Mouse (Mus musculus) midbrain, embryonic 11.5 days (tissue): ENCODE data around the gene Hyal1. TPM values are rescaled to one million over a fixed set of nuclear protein-coding genes. Genes with fewer than 3 reads are reported as not detected.

Source experiments
- ATAC-seq: fragments of 200-750 bp; cut with Nextera tagmentation; 2 replicates; pipeline ENCODE4 v1.8.0; 2017; ENCODE audit warnings: moderate TSS enrichment, moderate library complexity; ENCODE audit not compliant: low FRiP score
- DNase-seq: peaks from one replicate; pipeline ENCODE4 v3.0.0; 2015; ENCODE audit warnings: low spot score; ENCODE audit errors: missing footprints
- H3K27ac ChIP-seq: fragments of 300-500 bp; sonication (generic); 2 replicates; pipeline ENCODE4 v1.5.1; 2014; ENCODE audit warnings: low read depth, low read length
- H3K27me3 ChIP-seq: fragments of 300-500 bp; sonication (generic); 2 replicates; pipeline ENCODE4 v1.6.1; 2014; ENCODE audit warnings: mild to moderate bottlenecking, low read length, moderate library complexity, mixed read lengths; ENCODE audit not compliant: control insufficient read depth, insufficient read depth
- H3K36me3 ChIP-seq: fragments of 300-500 bp; sonication (generic); 2 replicates; pipeline ENCODE4 v1.6.1; 2014; ENCODE audit warnings: mild to moderate bottlenecking, low read length, moderate library complexity, mixed read lengths; ENCODE audit not compliant: control insufficient read depth, insufficient read depth
- H3K4me1 ChIP-seq: fragments of 300-500 bp; sonication (generic); 2 replicates; pipeline ENCODE4 v1.6.1; 2014; ENCODE audit warnings: low read length; ENCODE audit not compliant: control insufficient read depth, insufficient read depth
- H3K4me2 ChIP-seq: fragments of 300-500 bp; sonication (generic); 2 replicates; pipeline ENCODE4 v1.6.1; 2014; ENCODE audit warnings: mild to moderate bottlenecking, moderate library complexity
- H3K4me3 ChIP-seq: fragments of 300-500 bp; sonication (generic); 2 replicates; pipeline ENCODE4 v1.5.1; 2014; ENCODE audit warnings: low read depth, low read length
- H3K9ac ChIP-seq: fragments of 300-500 bp; sonication (generic); 2 replicates; pipeline ENCODE4 v1.6.1; 2014; ENCODE audit warnings: low read length
- H3K9me3 ChIP-seq: fragments of 300-500 bp; sonication (generic); 2 replicates; pipeline ENCODE4 v1.6.1; 2016; ENCODE audit warnings: low read length; ENCODE audit not compliant: control insufficient read depth
- WGBS: fragments of 180-500 bp; shearing (Covaris S2); extraction: QIAGEN DNeasy Blood & Tissue Kit; methylation state at CpG from one replicate; pipeline ENCODE4 v1.1.7; 2014; 5-methylcytosine and 5-hydroxymethylcytosine counted together
- polyA plus RNA-seq: library from polyadenylated mRNA; unstranded; fragments of >200 nt; fragmentation: Nextera tagmentation; extraction: Ambion mirVana; gene quantifications from 2 replicates; pipeline ENCODE4 v1.2.1, GENCODE M21; 2014

Hyal1 gene
- polyA plus RNA-seq, 1 experiment from 2014 or later, result 4.8 TPM

DNA sequence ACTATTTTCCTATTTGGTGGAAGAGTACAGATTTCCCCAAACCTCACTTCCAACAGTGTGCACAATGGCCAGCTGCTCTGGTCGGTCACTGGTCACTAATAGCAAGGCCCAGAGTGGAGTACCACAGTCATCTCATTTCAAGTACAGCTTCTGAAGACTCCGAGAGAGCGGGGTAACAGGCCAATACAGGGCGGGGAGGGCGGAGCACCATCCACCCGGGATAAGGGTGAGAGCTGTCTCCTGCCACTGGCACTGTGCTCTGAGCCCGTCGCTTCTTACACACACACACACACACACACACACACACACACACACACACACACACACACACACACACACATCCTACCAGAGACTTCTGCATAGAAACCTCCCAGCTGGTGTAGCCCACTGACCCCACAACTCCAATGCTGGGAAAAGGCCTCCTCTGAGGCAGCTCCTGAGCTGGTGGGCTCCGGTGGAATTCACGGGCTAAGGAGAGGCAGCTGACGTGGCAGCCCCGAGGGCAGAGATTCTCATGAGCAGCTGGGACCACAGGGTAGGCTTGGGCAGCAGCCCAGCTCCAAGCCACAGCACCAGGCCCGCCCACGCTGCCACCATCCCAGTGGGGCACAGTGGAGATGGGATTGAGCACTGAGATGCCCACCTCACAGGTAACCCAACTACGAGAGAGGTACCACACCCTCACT, 49.6 kb downstream of the Hyal1 start:
- ATAC-seq, result no peak; the same call in 1 of the 2 replicates
- Histone ChIP-seq H3K4me1 (peaks cover 59% of the 10 kb centered on the region), H3K36me3 (peaks cover 1% of the 10 kb centered on the region), H3K27ac (peak overlapping the region; percentile 100), H3K4me3 (peak overlapping the region; percentile 13; the same call in 1 of the 2 replicates), H3K9ac (peak overlapping the region; percentile 61), H3K9me3 (no peaks in the 10 kb centered on the region), H3K4me2 (peak overlapping the region; percentile 97), H3K27me3 (no peaks in the 10 kb centered on the region)
- WGBS, result 29% methylated on average over 15 of the region's 15 CpGs
- peak; percentile 84 for DNase-seq

DNA sequence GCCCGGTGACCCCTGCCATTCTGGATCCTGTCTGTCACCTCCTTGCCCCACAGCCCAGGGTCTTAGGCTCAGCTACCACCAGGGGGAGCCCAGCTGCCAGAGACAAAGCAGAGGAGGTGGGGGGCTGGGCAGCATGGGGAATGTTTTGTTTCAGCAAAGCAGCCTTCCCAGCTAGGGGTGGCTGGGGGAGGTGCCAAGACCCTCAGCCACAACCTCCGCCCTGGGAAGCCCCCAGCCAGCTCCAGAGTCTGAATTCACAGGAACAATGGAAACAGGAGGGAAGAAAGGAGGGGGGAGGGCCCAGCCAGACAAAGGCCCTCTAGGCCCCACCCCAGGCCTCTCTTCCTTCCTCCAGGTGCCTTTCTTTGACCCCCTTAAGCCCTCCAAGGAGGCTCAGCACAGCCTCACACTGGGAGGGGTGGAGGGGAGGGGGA, 50.1 kb downstream of the Hyal1 start:
- H3K27me3 ChIP-seq, result no peaks in the 10 kb centered on the region
- H3K4me3 ChIP-seq, result 0 out of 2 replicates have a peak overlapping the region, but pooled peaks have one; percentile 13
- peak; percentile 86 for ATAC-seq
- no peaks in the 10 kb centered on the region for H3K9me3 ChIP-seq
- no peaks in the 10 kb centered on the region; the same call in none of the 2 replicates for H3K36me3 ChIP-seq
- peak overlapping the region; percentile 100 for H3K27ac ChIP-seq
- 0% methylated on average over 2 of the region's 2 CpGs for WGBS
- peak overlapping the region; percentile 97 for H3K4me2 ChIP-seq
- peak; percentile 99 for DNase-seq
- peaks cover 65% of the 10 kb centered on the region for H3K4me1 ChIP-seq
- H3K9ac ChIP-seq, result peak overlapping the region; percentile 74

DNA sequence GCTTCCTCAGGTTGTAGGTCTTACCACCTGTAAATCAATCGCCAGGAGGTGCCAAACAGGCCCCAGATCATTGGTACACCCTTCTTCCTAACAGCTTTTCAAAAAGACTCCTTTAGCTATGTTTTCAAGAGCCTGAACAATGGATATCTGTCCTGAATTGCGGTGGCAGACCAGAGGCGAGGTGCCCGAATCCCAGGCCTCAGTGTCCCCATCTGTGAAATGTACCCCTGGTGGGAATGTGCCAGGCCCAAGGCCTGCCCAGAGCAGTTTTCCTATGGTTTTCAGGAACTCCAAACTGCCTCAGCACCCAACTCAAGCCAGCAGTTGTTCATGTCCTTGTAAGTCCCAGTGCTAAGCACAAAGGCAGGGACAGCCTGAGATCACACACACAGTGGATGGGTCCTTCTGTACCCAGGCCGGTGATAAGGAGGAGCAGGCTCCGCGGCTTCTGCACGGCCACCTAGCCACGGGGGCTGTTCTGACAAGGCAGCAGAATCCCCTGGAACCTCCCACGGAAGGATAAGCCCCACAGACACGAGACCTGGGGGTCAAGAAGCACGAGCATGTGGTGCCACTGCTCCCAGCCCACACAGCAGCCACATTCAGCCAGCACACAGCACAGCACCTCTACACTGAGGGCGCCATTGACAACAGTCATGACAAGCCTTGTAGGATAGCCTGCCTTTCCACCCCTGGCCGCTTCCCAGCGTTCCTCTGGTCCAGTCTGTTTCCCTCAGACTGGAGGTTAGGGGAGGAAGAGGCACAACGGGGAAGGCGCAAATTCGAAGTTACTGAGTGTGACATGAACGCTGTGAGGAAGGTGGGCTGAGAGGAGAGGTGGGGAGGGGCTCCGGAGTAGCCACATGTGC, 50.9 kb downstream of the Hyal1 start:
- ATAC-seq (no peak), DNase-seq (peak; percentile 93)
- Histone ChIP-seq H3K4me2 (peak overlapping the region; percentile 97), H3K9me3 (no peaks in the 10 kb centered on the region), H3K27ac (peak overlapping the region; percentile 100), H3K36me3 (no peaks in the 10 kb centered on the region; the same call in none of the 2 replicates), H3K4me1 (peaks cover 72% of the 10 kb centered on the region), H3K27me3 (no peaks in the 10 kb centered on the region), H3K4me3 (peak overlapping the region; percentile 9; the same call in 1 of the 2 replicates), H3K9ac (peak overlapping the region; percentile 74)
- 16% methylated on average over 20 of the region's 20 CpGs for WGBS

DNA sequence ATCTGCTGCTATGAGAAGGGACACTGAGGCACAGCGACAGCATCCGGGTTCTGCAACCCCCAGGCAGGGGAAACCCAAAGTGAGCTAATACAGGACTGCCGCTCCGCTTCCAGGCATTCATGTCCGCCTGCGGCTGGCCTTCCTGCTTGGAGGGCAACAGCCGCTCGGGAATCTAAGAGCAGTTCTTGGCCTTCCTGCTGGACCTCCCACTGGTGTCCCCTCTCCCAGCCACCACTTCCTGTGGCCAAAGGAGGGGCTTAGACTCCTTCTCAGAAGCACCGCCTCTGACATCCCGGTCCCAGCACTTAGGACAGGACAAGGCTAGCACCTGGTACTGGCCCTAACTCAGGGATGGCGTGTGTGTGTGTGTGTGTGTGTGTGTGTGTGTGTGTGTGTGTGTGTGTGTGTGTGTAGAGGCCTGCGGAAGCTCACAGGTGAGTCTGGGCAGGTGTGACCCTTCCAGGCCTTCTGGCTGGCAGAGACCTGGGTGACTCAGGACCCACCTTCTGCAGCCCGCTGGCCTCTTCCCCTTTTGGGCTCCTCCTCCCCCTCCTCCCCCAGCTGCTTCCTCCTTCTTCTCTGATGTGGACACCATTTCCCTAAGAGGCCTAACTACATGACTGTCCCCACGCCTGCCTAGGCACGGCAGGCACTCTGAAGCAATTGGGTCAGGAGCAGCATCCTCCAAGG, 52.1 kb downstream of the Hyal1 start:
- H3K4me2 ChIP-seq, result peak overlapping the region; percentile 97
- H3K27ac ChIP-seq, result peak overlapping the region; percentile 100
- peaks cover 78% of the 10 kb centered on the region for H3K4me1 ChIP-seq
- H3K4me3 ChIP-seq, result peak overlapping the region; percentile 4; the same call in 1 of the 2 replicates
- no peak for ATAC-seq
- peak overlapping the region; percentile 85 for H3K9ac ChIP-seq
- peak; percentile 86 for DNase-seq
- no peaks in the 10 kb centered on the region for H3K9me3 ChIP-seq
- WGBS, result 30% methylated on average over 15 of the region's 15 CpGs
- no peaks in the 10 kb centered on the region; the same call in none of the 2 replicates for H3K36me3 ChIP-seq
- no peaks in the 10 kb centered on the region for H3K27me3 ChIP-seq

DNA sequence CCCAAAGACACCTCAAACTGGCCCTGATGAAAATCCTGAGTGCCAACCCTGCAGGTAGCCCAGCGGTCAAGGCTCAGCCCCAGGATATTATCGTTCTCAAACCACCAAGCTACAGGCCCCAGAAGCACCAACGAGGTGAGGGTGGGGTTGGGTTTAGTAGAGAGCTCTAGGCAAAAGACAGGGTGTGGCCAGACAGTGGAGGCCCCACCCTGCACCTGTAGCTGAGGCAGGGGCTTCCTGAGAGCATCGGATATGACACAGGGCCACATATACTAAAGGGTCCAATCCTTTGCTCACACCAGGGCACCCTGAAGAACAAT, 52.6 kb downstream of the Hyal1 start:
- WGBS, result 27% methylated on average over 4 of the region's 4 CpGs
- peaks cover 78% of the 10 kb centered on the region for H3K4me1 ChIP-seq
- peak overlapping the region; percentile 97 for H3K4me2 ChIP-seq
- ATAC-seq (no peak), DNase-seq (peak; percentile 81)
- no peaks in the 10 kb centered on the region for H3K27me3 ChIP-seq
- peak overlapping the region; percentile 85 for H3K9ac ChIP-seq
- H3K4me3 ChIP-seq, result peak overlapping the region; percentile 28; the same call in 1 of the 2 replicates
- H3K36me3 ChIP-seq, result no peaks in the 10 kb centered on the region; the same call in none of the 2 replicates
- peak overlapping the region; percentile 100 for H3K27ac ChIP-seq
- no peaks in the 10 kb centered on the region for H3K9me3 ChIP-seq

DNA sequence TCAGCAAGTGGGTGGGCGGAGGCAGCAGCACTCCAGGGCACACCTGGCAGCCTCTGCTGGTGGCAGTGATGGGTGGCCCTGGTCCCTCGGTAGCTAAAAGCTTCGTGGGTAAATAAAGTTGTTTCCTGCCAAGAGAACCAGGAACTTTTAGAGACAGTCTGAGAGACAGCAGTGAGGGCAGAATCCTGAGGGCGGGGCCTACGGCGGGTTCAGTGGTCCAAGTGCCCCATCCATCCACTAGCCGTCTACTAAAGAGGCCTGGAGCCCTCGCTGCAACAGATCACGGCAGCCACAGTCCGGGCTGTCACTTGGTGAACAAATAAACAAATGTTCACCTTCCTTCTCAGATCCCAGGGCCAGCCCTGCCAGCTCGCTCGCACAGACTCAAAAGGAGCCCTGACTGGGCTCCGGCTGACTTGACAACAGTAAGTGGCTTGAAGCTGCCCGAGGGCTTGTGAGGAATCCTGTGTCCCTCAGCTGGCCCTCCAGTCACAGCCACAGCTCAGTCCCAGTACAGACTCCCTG, 53.2 kb downstream of the Hyal1 start:
- peaks cover 78% of the 10 kb centered on the region for H3K4me1 ChIP-seq
- no peaks in the 10 kb centered on the region for H3K9me3 ChIP-seq
- no peaks in the 10 kb centered on the region for H3K27me3 ChIP-seq
- H3K4me3 ChIP-seq, result peak overlapping the region; percentile 28
- H3K27ac ChIP-seq, result peak overlapping the region; percentile 100
- H3K36me3 ChIP-seq, result no peaks in the 10 kb centered on the region; the same call in none of the 2 replicates
- peak overlapping the region; percentile 85 for H3K9ac ChIP-seq
- 7% methylated on average over 14 of the region's 14 CpGs for WGBS
- DNase-seq, result no peak
- peak; percentile 8; the same call in 1 of the 2 replicates for ATAC-seq
- H3K4me2 ChIP-seq, result peak overlapping the region; percentile 97

DNA sequence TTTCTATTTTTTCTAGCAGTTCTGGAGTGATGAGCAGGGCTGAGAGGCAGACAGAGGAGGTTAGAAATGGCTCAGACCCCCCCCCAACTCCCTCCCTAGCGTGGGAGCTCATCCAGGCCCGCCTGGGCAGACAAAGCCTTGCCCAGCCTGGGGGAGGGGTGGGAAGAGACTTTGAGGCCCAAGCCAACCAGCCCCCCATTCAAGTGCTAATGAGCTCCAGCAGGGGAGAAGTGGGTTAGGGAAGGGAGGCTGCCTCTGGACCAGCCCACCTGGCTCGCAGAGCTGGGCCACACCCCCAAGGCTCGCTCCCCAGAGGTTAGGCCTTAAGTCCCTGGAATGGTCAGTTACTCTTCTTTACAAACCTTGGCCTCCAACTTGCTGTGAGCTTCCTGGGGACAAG, 53.8 kb downstream of the Hyal1 start:
- Histone ChIP-seq H3K4me1 (peaks cover 76% of the 10 kb centered on the region), H3K4me3 (peak overlapping the region; percentile 28)

More for the DNA sequence above, 53.8 kb downstream of the Hyal1 start:
- DNase-seq (peak; percentile 98), ATAC-seq (peak; percentile 61)
- H3K9me3 ChIP-seq, result no peaks in the 10 kb centered on the region
- H3K27ac ChIP-seq, result peak overlapping the region; percentile 100
- H3K36me3 ChIP-seq, result no peaks in the 10 kb centered on the region; the same call in 1 of the 2 replicates
- WGBS, result 1% methylated on average over 4 of the region's 4 CpGs
- peak overlapping the region; percentile 85 for H3K9ac ChIP-seq
- H3K4me2 ChIP-seq, result peak overlapping the region; percentile 97
- no peaks in the 10 kb centered on the region for H3K27me3 ChIP-seq
